8 mouse cellular contexts compared by ENCODE assay signal in genomic region chr17:34123518-34123917, GRCm38 (mm10). TPM values are rescaled to one million over a fixed set of nuclear protein-coding genes. Genes with fewer than 3 reads are reported as not detected.
DNase-seq lines count a peak whose midpoint lies in the region; ATAC-seq and TF ChIP-seq lines count a peak whose summit lies in the region.

No protein-coding gene starts in this region.

- peak overlapping the region; percentile 92 for H3K4me3 ChIP-seq in kidney, embryonic 14.5 days (ENCODE audit: low read length)
- H3K4me3 ChIP-seq in bone marrow macrophage, adult 2 months (ENCODE audit: insufficient read depth, low read length): peak overlapping the region; percentile 87
- peak overlapping the region; percentile 54 to 87 for H3K4me3 ChIP-seq in heart, embryonic 14.5 days (ENCODE audit: control insufficient read depth in 1 of 2, insufficient read depth in 1 of 2, low read depth in 1 of 2, low read length in 2 of 2)
- H3K4me3 ChIP-seq in liver, embryonic 14.5 days (ENCODE audit: insufficient read depth in 1 of 2, low read depth in 2 of 2, low read length in 2 of 2): peak overlapping the region; percentile 88 to 96
- peak overlapping the region; percentile 80 for H3K4me3 ChIP-seq in stomach, embryonic 15.5 days (replicated peaks)

- DNase-seq in kidney, postnatal 36 days: no peak
- DNase-seq in liver, embryonic 14.5 days (ENCODE audit: low read depth in 3 of 3, low spot score in 3 of 3): no peak
- DNase-seq in right cerebral cortex, postnatal 25 days: no peak
- no peak for DNase-seq in left cerebral cortex, postnatal 14 days (ENCODE audit: low spot score in 2 of 2)

- ATAC-seq in kidney, embryonic 14.5 days (ENCODE audit: low FRiP score, low TSS enrichment): no peak
- ATAC-seq in heart, embryonic 14.5 days (ENCODE audit: insufficient number of reproducible peaks, insufficient read depth, low FRiP score, low read depth): no peak
- ATAC-seq in liver, embryonic 14.5 days (ENCODE audit: insufficient read depth): no peak
- no peak for ATAC-seq in stomach, embryonic 15.5 days (ENCODE audit: insufficient read depth, low FRiP score, low read depth)

- intact Hi-C loops in left cerebral cortex, postnatal 14 days (cut with DNase I): loop anchor here (5.0 kb wide), 1 partner anchor 469 kb away; the partner anchor contains the start of gene Pbx2

- 5% methylated on average over 2 of the region's 2 CpGs for WGBS in kidney, embryonic 14.5 days
- WGBS in heart, embryonic 14.5 days: 0% methylated on average over 2 of the region's 2 CpGs
- 19% methylated on average over 2 of the region's 2 CpGs for WGBS in liver, embryonic 14.5 days (ENCODE audit: insufficient replicate concordance)
- WGBS in stomach, embryonic 15.5 days: 3% methylated on average over 2 of the region's 2 CpGs

- no peak for TF ChIP-seq CTCF in bone marrow macrophage, adult 2 months (IDR thresholded peaks at IDR 0.05; ENCODE audit: low read depth, low read length)
- TF ChIP-seq CTCF in liver, embryonic 14.5 days (IDR thresholded peaks at IDR 0.05; ENCODE audit: low read depth): no peak

- peaks cover 15% of the 10 kb centered on the region for H3K4me1 ChIP-seq in kidney, embryonic 14.5 days (ENCODE audit: control insufficient read depth, insufficient read depth, low read length)
- H3K4me1 ChIP-seq in bone marrow macrophage, adult 2 months (ENCODE audit: control insufficient read depth, insufficient read depth, low read length): peaks cover 26% of the 10 kb centered on the region
- H3K4me1 ChIP-seq in heart, embryonic 14.5 days (ENCODE audit: control insufficient read depth in 2 of 2, insufficient read depth in 2 of 2, low read length in 2 of 2): peaks cover 7 to 18% of the 10 kb centered on the region in 2 experiments
- H3K4me1 ChIP-seq in liver, embryonic 14.5 days (replicated peaks; ENCODE audit: control insufficient read depth in 2 of 2, insufficient read depth in 2 of 2, low read length in 1 of 2): peaks cover 19 to 20% of the 10 kb centered on the region in 2 experiments
- H3K4me1 ChIP-seq in stomach, embryonic 15.5 days: peaks cover 28% of the 10 kb centered on the region

- H3K9me3 ChIP-seq in kidney, embryonic 14.5 days (ENCODE audit: control insufficient read depth, low read length): no peaks in the 10 kb centered on the region
- H3K9me3 ChIP-seq in heart, embryonic 14.5 days (ENCODE audit: control insufficient read depth, low read length): no peaks in the 10 kb centered on the region
- no peaks in the 10 kb centered on the region for H3K9me3 ChIP-seq in liver, embryonic 14.5 days (ENCODE audit: control insufficient read depth, low read length)
- H3K9me3 ChIP-seq in stomach, embryonic 15.5 days: no peaks in the 10 kb centered on the region

- H3K36me3 ChIP-seq in kidney, embryonic 14.5 days (ENCODE audit: control insufficient read depth, insufficient read depth, low read length): peaks cover 5% of the 10 kb centered on the region; the same call in 1 of the 2 replicates
- H3K36me3 ChIP-seq in heart, embryonic 14.5 days (ENCODE audit: control insufficient read depth, insufficient read depth, low read length): peaks cover 15% of the 10 kb centered on the region
- peaks cover 4% of the 10 kb centered on the region for H3K36me3 ChIP-seq in liver, embryonic 14.5 days (replicated peaks; ENCODE audit: control insufficient read depth, insufficient read depth, low read depth)
- peaks cover 13% of the 10 kb centered on the region for H3K36me3 ChIP-seq in stomach, embryonic 15.5 days

- H3K9ac ChIP-seq in kidney, embryonic 14.5 days (ENCODE audit: low read depth, low read length): peak overlapping the region; percentile 98
- H3K9ac ChIP-seq in heart, embryonic 14.5 days (ENCODE audit: low read length): peak overlapping the region; percentile 98
- peak overlapping the region; percentile 99 for H3K9ac ChIP-seq in liver, embryonic 14.5 days (replicated peaks)
- H3K9ac ChIP-seq in stomach, embryonic 15.5 days: no peak overlapping the region; the same call in 1 of the 2 replicates

- H3K4me2 ChIP-seq in kidney, embryonic 14.5 days (replicated peaks; ENCODE audit: low read depth, low read length): peak overlapping the region; percentile 99
- peak overlapping the region; percentile 91 for H3K4me2 ChIP-seq in heart, embryonic 14.5 days (ENCODE audit: low read length)
- H3K4me2 ChIP-seq in liver, embryonic 14.5 days (ENCODE audit: low read depth): peak overlapping the region; percentile 100
- peak overlapping the region; percentile 71 for H3K4me2 ChIP-seq in stomach, embryonic 15.5 days

- no peak for TF ChIP-seq EP300 in liver, embryonic 14.5 days (IDR thresholded peaks at IDR 0.05; ENCODE audit: low read depth)

- H3K27me3 ChIP-seq in kidney, embryonic 14.5 days (ENCODE audit: control insufficient read depth, insufficient read depth, low read length): no peaks in the 10 kb centered on the region
- H3K27me3 ChIP-seq in heart, embryonic 14.5 days (ENCODE audit: control insufficient read depth, insufficient read depth, low read length): no peaks in the 10 kb centered on the region
- no peaks in the 10 kb centered on the region; the same call in 1 of the 2 replicates for H3K27me3 ChIP-seq in liver, embryonic 14.5 days (ENCODE audit: control insufficient read depth, insufficient read depth, low read length)
- H3K27me3 ChIP-seq in stomach, embryonic 15.5 days (replicated peaks): no peaks in the 10 kb centered on the region

- H3K27ac ChIP-seq in kidney, embryonic 14.5 days (ENCODE audit: low read depth, low read length): peak overlapping the region; percentile 100
- peak overlapping the region; percentile 94 for H3K27ac ChIP-seq in bone marrow macrophage, adult 2 months (ENCODE audit: insufficient read depth, low read depth, low read length)
- peak overlapping the region; percentile 100 for H3K27ac ChIP-seq in heart, embryonic 14.5 days (replicated peaks in 1 of 2; ENCODE audit: control insufficient read depth in 1 of 2, insufficient read depth in 1 of 2, low read depth in 2 of 2, low read length in 2 of 2)
- H3K27ac ChIP-seq in liver, embryonic 14.5 days: peak overlapping the region; percentile 76
- peak overlapping the region; percentile 100 for H3K27ac ChIP-seq in stomach, embryonic 15.5 days

- no peak for TF ChIP-seq POLR2A in bone marrow macrophage, adult 2 months (IDR thresholded peaks at IDR 0.05; ENCODE audit: borderline replicate concordance, low read depth, low read length)

RNA-seq across cellular contexts. Expression of gene Brd2, which starts 1.1 kb away (rescaled TPM):
- 153 and 178 TPM in 2 replicates for polyA plus RNA-seq in kidney, embryonic 14.5 days (2014; fragmentation: Nextera tagmentation; extraction: Ambion mirVana)
- polyA plus RNA-seq in bone marrow macrophage, adult 2 months (2012; ENCODE audit: insufficient read depth, insufficient read length, missing spikeins): 156 and 185 TPM in 2 replicates
- 72.8 and 74.9 TPM in 2 replicates for polyA plus RNA-seq in heart, embryonic 14.5 days (2014; fragmentation: Nextera tagmentation; extraction: Ambion mirVana)
- 46.8 and 48.7 TPM in 2 replicates for polyA plus RNA-seq in liver, embryonic 14.5 days (2012; rRNA removed)
- 28.8 and 37.5 TPM in 2 replicates for polyA plus RNA-seq in liver, embryonic 14.5 days (2014; fragmentation: Nextera tagmentation; extraction: Ambion mirVana)
- 98.3 and 107 TPM in 2 replicates for polyA plus RNA-seq in stomach, embryonic 15.5 days (2015; fragmentation: Nextera tagmentation; extraction: Ambion mirVana)
- total RNA-seq in left cerebral cortex, postnatal 14 days (2021): 100 to 1,000 TPM; 231 to 249 TPM

RNA-seq across cellular contexts. Expression of gene H2-DMa, which starts 4.2 kb away (rescaled TPM):
- 16.1 and 19.3 TPM in 2 replicates for polyA plus RNA-seq in kidney, embryonic 14.5 days (2014; fragmentation: Nextera tagmentation; extraction: Ambion mirVana)
- polyA plus RNA-seq in bone marrow macrophage, adult 2 months (2012; ENCODE audit: insufficient read depth, insufficient read length, missing spikeins): 206 and 214 TPM in 2 replicates
- polyA plus RNA-seq in heart, embryonic 14.5 days (2014; fragmentation: Nextera tagmentation; extraction: Ambion mirVana): 5.7 and 9.3 TPM in 2 replicates
- polyA plus RNA-seq in liver, embryonic 14.5 days (2012; rRNA removed): 2.5 and 3.1 TPM in 2 replicates
- polyA plus RNA-seq in liver, embryonic 14.5 days (2014; fragmentation: Nextera tagmentation; extraction: Ambion mirVana): 4.4 and 5.5 TPM in 2 replicates
- 10.8 and 12.1 TPM in 2 replicates for polyA plus RNA-seq in stomach, embryonic 15.5 days (2015; fragmentation: Nextera tagmentation; extraction: Ambion mirVana)
- 10 to 100 TPM; 25.8 to 29.1 TPM for total RNA-seq in left cerebral cortex, postnatal 14 days (2021)

RNA-seq across cellular contexts. Expression of gene H2-DMb2, which starts 19.6 kb away (rescaled TPM):
- polyA plus RNA-seq in kidney, embryonic 14.5 days (2014; fragmentation: Nextera tagmentation; extraction: Ambion mirVana): 18.5 and 21.9 TPM in 2 replicates
- polyA plus RNA-seq in bone marrow macrophage, adult 2 months (2012; ENCODE audit: insufficient read depth, insufficient read length, missing spikeins): 3.0 and 4.9 TPM in 2 replicates
- polyA plus RNA-seq in heart, embryonic 14.5 days (2014; fragmentation: Nextera tagmentation; extraction: Ambion mirVana): 0.32 and 0.36 TPM in 2 replicates
- polyA plus RNA-seq in liver, embryonic 14.5 days (2012; rRNA removed): 0.40 and 0.58 TPM in 2 replicates
- polyA plus RNA-seq in liver, embryonic 14.5 days (2014; fragmentation: Nextera tagmentation; extraction: Ambion mirVana): 0.13 and 0.33 TPM in 2 replicates
- polyA plus RNA-seq in stomach, embryonic 15.5 days (2015; fragmentation: Nextera tagmentation; extraction: Ambion mirVana): 0.58 and 0.87 TPM in 2 replicates
- 1 to 10 TPM; 1.0 to 1.1 TPM for total RNA-seq in left cerebral cortex, postnatal 14 days (2021)

RNA-seq across cellular contexts. Expression of gene H2-DMb1, which starts 29.4 kb away (rescaled TPM):
- polyA plus RNA-seq in kidney, embryonic 14.5 days (2014; fragmentation: Nextera tagmentation; extraction: Ambion mirVana): 4.1 and 4.2 TPM in 2 replicates
- polyA plus RNA-seq in bone marrow macrophage, adult 2 months (2012; ENCODE audit: insufficient read depth, insufficient read length, missing spikeins): 232 and 258 TPM in 2 replicates
- polyA plus RNA-seq in heart, embryonic 14.5 days (2014; fragmentation: Nextera tagmentation; extraction: Ambion mirVana): 0.38 and 0.62 TPM in 2 replicates
- 1.2 TPM in 2 replicates for polyA plus RNA-seq in liver, embryonic 14.5 days (2012; rRNA removed)
- polyA plus RNA-seq in liver, embryonic 14.5 days (2014; fragmentation: Nextera tagmentation; extraction: Ambion mirVana): 0.79 and 0.86 TPM in 2 replicates
- polyA plus RNA-seq in stomach, embryonic 15.5 days (2015; fragmentation: Nextera tagmentation; extraction: Ambion mirVana): 2.2 and 2.8 TPM in 2 replicates
- 1 to 10 TPM; 1.1 to 1.6 TPM for total RNA-seq in left cerebral cortex, postnatal 14 days (2021)

RNA-seq across cellular contexts. Expression of gene H2-Oa, which starts 31.4 kb away (rescaled TPM):
- 0.51 and 0.76 TPM in 2 replicates for polyA plus RNA-seq in kidney, embryonic 14.5 days (2014; fragmentation: Nextera tagmentation; extraction: Ambion mirVana)
- 0.88 TPM in 1 of 2 replicates, not detected in the other for polyA plus RNA-seq in bone marrow macrophage, adult 2 months (2012; ENCODE audit: insufficient read depth, insufficient read length, missing spikeins)
- polyA plus RNA-seq in heart, embryonic 14.5 days (2014; fragmentation: Nextera tagmentation; extraction: Ambion mirVana): 0.78 TPM in 1 of 2 replicates, not detected in the other
- 0.45 and 0.51 TPM in 2 replicates for polyA plus RNA-seq in liver, embryonic 14.5 days (2012; rRNA removed)
- polyA plus RNA-seq in liver, embryonic 14.5 days (2014; fragmentation: Nextera tagmentation; extraction: Ambion mirVana): 0.29 and 0.51 TPM in 2 replicates
- 0.79 and 1.2 TPM in 2 replicates for polyA plus RNA-seq in stomach, embryonic 15.5 days (2015; fragmentation: Nextera tagmentation; extraction: Ambion mirVana)
- total RNA-seq in left cerebral cortex, postnatal 14 days (2021): under 1 TPM in 1 of 2 experiments, not detected in 1; 0.32 TPM

Comparison
In these comparisons a context has a peak if more than half of its experiments do, and no peak if none do; other contexts are left out.
1. RNA of gene H2-DMa, which starts 4.2 kb away (polyA plus RNA-seq): 206 to 214 TPM in bone marrow macrophage, adult 2 months; 16.1 to 19.3 TPM in kidney, embryonic 14.5 days, 10.8 to 12.1 TPM in stomach, embryonic 15.5 days, 5.7 to 9.3 TPM in heart, embryonic 14.5 days and 2.5 to 5.5 TPM in liver, embryonic 14.5 days; every median in the first group is over 10 times any median in the second.
2. Peak in every context shown above with its lines, with median percentiles within 50 percentile points of each other: H3K27ac ChIP-seq, H3K4me2 ChIP-seq and H3K4me3 ChIP-seq.